Mouse (Mus musculus): ENCODE results near the gene Omd.

- TF ChIP-seq CTCF (IDR thresholded peaks at IDR 0.05; ENCODE audit: extremely low read depth, insufficient read length, insufficient replicate concordance, low read depth, low read length) (no peak), POLR2A (IDR thresholded peaks at IDR 0.05; ENCODE audit: low read depth, low read length) (no peak)
Measured at GRCm38 (mm10) chr13:49586062-49586461, 3.8 kb downstream of the Omd start.
